In the genomic region with DNA sequence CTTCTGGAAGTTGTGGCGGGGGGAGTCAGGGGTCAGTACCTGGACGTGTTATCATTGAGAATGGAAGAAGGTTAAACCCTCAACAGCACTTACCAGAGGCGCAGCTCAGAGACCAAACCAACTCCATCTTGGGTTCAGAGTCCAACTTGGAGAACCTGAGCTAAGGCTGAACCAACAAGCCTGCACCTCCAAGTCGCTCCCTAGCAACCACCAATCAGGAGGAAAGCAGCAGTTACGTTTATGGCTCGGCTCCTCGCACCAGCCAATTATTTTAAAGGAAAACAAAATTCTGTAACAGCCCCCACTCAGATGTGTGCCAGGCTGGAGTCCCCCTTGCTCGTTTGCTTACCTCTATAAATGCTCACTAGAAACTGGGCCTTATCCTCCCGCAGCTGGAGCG, we compare ENCODE assay signal across 19 mouse cellular contexts. TPM values are rescaled to one million over a fixed set of nuclear protein-coding genes. Genes with fewer than 3 reads are reported as not detected.
DNase-seq lines count a peak whose midpoint lies in the region; ATAC-seq and TF ChIP-seq lines count a peak whose summit lies in the region.
"Had no signal": no experiment of that assay in that cellular context is flagged by ENCODE, and none has a peak within 500 bp of the region (broad histone marks: within the 10 kb centered on the region; RNA-seq: fewer than 3 reads in every experiment).

No protein-coding gene starts in this region.

- no peak for DNase-seq in liver, embryonic 11.5 days (ENCODE audit: low spot score)
- DNase-seq in ES-CJ7 (ENCODE audit: low read depth, low spot score): peak; percentile 34
- no peak for DNase-seq in liver, embryonic 13.5 days
- no peak for DNase-seq in urinary bladder, postnatal 36 days (ENCODE audit: low spot score in 2 of 2)
- DNase-seq in embryo, embryonic 10.5 days (ENCODE audit: low spot score): no peak
- DNase-seq: adrenal gland, adult 8-10 months; adrenal gland, postnatal 36 days; cerebellum, adult 2 months; cerebellum, postnatal 14 days; gastrocnemius, postnatal 10 days; heart, postnatal 10 days had no signal

- TF ChIP-seq CTCF in E14TG2a.4 (conservative IDR thresholded peaks at IDR 0.05; ENCODE audit: low read length): no peak

- H3K9me3 ChIP-seq in liver, embryonic 11.5 days (ENCODE audit: control insufficient read depth, low read length): no peaks in the 10 kb centered on the region
- H3K9me3 ChIP-seq in liver, embryonic 12.5 days (replicated peaks): no peaks in the 10 kb centered on the region
- H3K9me3 ChIP-seq in E14TG2a.4 (ENCODE audit: low read length): no peaks in the 10 kb centered on the region
- H3K9me3 ChIP-seq in liver, embryonic 13.5 days (replicated peaks): no peaks in the 10 kb centered on the region
- H3K9me3 ChIP-seq: embryonic facial prominence, embryonic 12.5 days; forebrain, embryonic 15.5 days; heart, embryonic 10.5 days; hindbrain, embryonic 13.5 days had no signal

- 83% methylated on average over 10 of the region's 10 CpGs for whole genome bisulfite sequencing in liver, embryonic 11.5 days
- WGBS in liver, embryonic 12.5 days (ENCODE audit: insufficient replicate concordance): 75% methylated on average over 10 of the region's 10 CpGs
- WGBS in liver, embryonic 13.5 days (ENCODE audit: insufficient replicate concordance): 65% methylated on average over 10 of the region's 10 CpGs

- H3K4me3 ChIP-seq in liver, embryonic 11.5 days (ENCODE audit: low read depth, low read length): no peak overlapping the region
- no peak overlapping the region for H3K4me3 ChIP-seq in liver, embryonic 12.5 days
- peak overlapping the region; percentile 67 for H3K4me3 ChIP-seq in E14TG2a.4 (replicated peaks; ENCODE audit: low read length)
- no peak overlapping the region for H3K4me3 ChIP-seq in liver, embryonic 13.5 days (replicated peaks)
- H3K4me3 ChIP-seq: embryonic facial prominence, embryonic 12.5 days; forebrain, embryonic 15.5 days; heart, embryonic 10.5 days; hindbrain, embryonic 13.5 days had no signal

- H3K27me3 ChIP-seq in liver, embryonic 11.5 days (replicated peaks; ENCODE audit: control insufficient read depth, insufficient read depth, low read length): no peaks in the 10 kb centered on the region
- H3K27me3 ChIP-seq in liver, embryonic 12.5 days (replicated peaks): no peaks in the 10 kb centered on the region
- no peaks in the 10 kb centered on the region for H3K27me3 ChIP-seq in E14TG2a.4 (ENCODE audit: insufficient read depth, low read length)
- H3K27me3 ChIP-seq in liver, embryonic 13.5 days: no peaks in the 10 kb centered on the region
- H3K27me3 ChIP-seq: embryonic facial prominence, embryonic 12.5 days; forebrain, embryonic 15.5 days; hindbrain, embryonic 13.5 days; Patski had no signal

- H3K4me1 ChIP-seq in liver, embryonic 11.5 days (replicated peaks; ENCODE audit: control insufficient read depth, insufficient read depth, low read length): no peaks in the 10 kb centered on the region
- peaks cover 10% of the 10 kb centered on the region; the same call in 1 of the 2 replicates for H3K4me1 ChIP-seq in liver, embryonic 12.5 days
- H3K4me1 ChIP-seq in E14TG2a.4 (replicated peaks; ENCODE audit: low read depth, low read length): peaks cover 80% of the 10 kb centered on the region
- 0 out of 2 replicates have a peak, but pooled peaks cover 2% of the 10 kb centered on the region for H3K4me1 ChIP-seq in liver, embryonic 13.5 days (replicated peaks)
- H3K4me1 ChIP-seq: embryonic facial prominence, embryonic 12.5 days; heart, embryonic 10.5 days; hindbrain, embryonic 13.5 days had no signal

- no peaks in the 10 kb centered on the region for H3K36me3 ChIP-seq in liver, embryonic 11.5 days (ENCODE audit: control insufficient read depth, insufficient read depth, low read length)
- no peaks in the 10 kb centered on the region for H3K36me3 ChIP-seq in liver, embryonic 12.5 days
- H3K36me3 ChIP-seq in E14TG2a.4 (ENCODE audit: insufficient read depth, low read length): no peaks in the 10 kb centered on the region
- H3K36me3 ChIP-seq in liver, embryonic 13.5 days: no peaks in the 10 kb centered on the region
- H3K36me3 ChIP-seq: embryonic facial prominence, embryonic 12.5 days; forebrain, embryonic 15.5 days; heart, embryonic 10.5 days; hindbrain, embryonic 13.5 days had no signal

- H3K4me2 ChIP-seq in liver, embryonic 11.5 days: no peak overlapping the region
- H3K4me2 ChIP-seq in liver, embryonic 12.5 days: no peak overlapping the region
- H3K4me2 ChIP-seq in liver, embryonic 13.5 days: no peak overlapping the region
- H3K4me2 ChIP-seq: embryonic facial prominence, embryonic 12.5 days; forebrain, embryonic 15.5 days; hindbrain, embryonic 13.5 days had no signal

- peak overlapping the region; percentile 32; the same call in 1 of the 2 replicates for H3K27ac ChIP-seq in liver, embryonic 11.5 days (ENCODE audit: low read depth, low read length)
- H3K27ac ChIP-seq in liver, embryonic 12.5 days: no peak overlapping the region
- H3K27ac ChIP-seq in liver, embryonic 13.5 days: peak overlapping the region; percentile 19; the same call in 1 of the 2 replicates
- H3K27ac ChIP-seq: embryonic facial prominence, embryonic 12.5 days; forebrain, embryonic 15.5 days; heart, embryonic 10.5 days; hindbrain, embryonic 13.5 days; hindbrain, postnatal 0 days had no signal

- ATAC-seq in liver, embryonic 11.5 days (replicated peaks; ENCODE audit: low FRiP score): no peak
- ATAC-seq in liver, embryonic 12.5 days: no peak
- ATAC-seq in liver, embryonic 13.5 days (ENCODE audit: low read depth): no peak
- ATAC-seq: forebrain, embryonic 15.5 days; hindbrain, postnatal 0 days; Patski had no signal

- no peak overlapping the region for H3K9ac ChIP-seq in liver, embryonic 11.5 days (ENCODE audit: low read depth, low read length)
- H3K9ac ChIP-seq in liver, embryonic 12.5 days: no peak overlapping the region
- H3K9ac ChIP-seq in liver, embryonic 13.5 days: no peak overlapping the region
- H3K9ac ChIP-seq: embryonic facial prominence, embryonic 12.5 days; forebrain, embryonic 15.5 days; hindbrain, embryonic 13.5 days had no signal

RNA-seq across cellular contexts. Expression of a gene that starts 44.2 kb away (rescaled TPM):
- polyA plus RNA-seq in liver, embryonic 11.5 days (2014; fragmentation: Nextera tagmentation; extraction: Ambion mirVana): 1.0 and 1.4 TPM in 2 replicates
- polyA plus RNA-seq in liver, embryonic 12.5 days (2016; fragmentation: Nextera tagmentation; extraction: Ambion mirVana): 1.3 and 1.5 TPM in 2 replicates
- polyA plus RNA-seq in liver, embryonic 13.5 days (2015; fragmentation: Nextera tagmentation; extraction: Ambion mirVana): 0.82 and 0.90 TPM in 2 replicates
